Mouse (Mus musculus) heart, postnatal 0 days (tissue): ENCODE data around the gene Tcf19. TPM values are rescaled to one million over a fixed set of nuclear protein-coding genes. Genes with fewer than 3 reads are reported as not detected.

Experiments used
- ATAC-seq: fragments of 200-750 bp; cut with Nextera tagmentation; 2 replicates; pipeline ENCODE4 v1.8.0; 2017; ENCODE audit warnings: low read depth, moderate number of reproducible peaks, moderate library complexity; ENCODE audit not compliant: insufficient read depth
- DNase-seq: peaks from one replicate; pipeline ENCODE4 v3.0.0-alpha.2; 2016; ENCODE audit warnings: low spot score
- H3K27ac ChIP-seq: fragments of 300-500 bp; sonication (generic); 2 replicates; pipeline ENCODE4 v1.5.1; 2014; ENCODE audit warnings: low read depth, mild to moderate bottlenecking
- H3K27me3 ChIP-seq: fragments of 300-500 bp; sonication (generic); 2 replicates; pipeline ENCODE4 v1.6.1; 2014; ENCODE audit warnings: low read length, mixed read lengths; ENCODE audit not compliant: control insufficient read depth, insufficient read depth
- H3K36me3 ChIP-seq: fragments of 300-500 bp; sonication (generic); replicated peaks from 2 replicates; pipeline ENCODE4 v1.6.1; 2014; ENCODE audit warnings: low read length, mixed read lengths; ENCODE audit not compliant: control insufficient read depth, insufficient read depth
- H3K4me1 ChIP-seq: fragments of 300-500 bp; sonication (generic); 2 replicates; pipeline ENCODE4 v1.6.1; 2014; ENCODE audit warnings: antibody characterized with exemption; ENCODE audit not compliant: control insufficient read depth, insufficient read depth
- H3K4me2 ChIP-seq: fragments of 300-500 bp; sonication (generic); 2 replicates; pipeline ENCODE4 v1.6.1; 2014; ENCODE audit warnings: low read depth, mild to moderate bottlenecking, low read length, moderate library complexity
- H3K4me3 ChIP-seq: fragments of 300-500 bp; sonication (generic); 2 replicates; pipeline ENCODE4 v1.5.1; 2014; ENCODE audit warnings: low read depth, low read length
- H3K9ac ChIP-seq: fragments of 300-500 bp; sonication (generic); replicated peaks from 2 replicates; pipeline ENCODE4 v1.6.1; 2014; ENCODE audit warnings: low read depth, low read length, mixed read lengths
- H3K9me3 ChIP-seq: fragments of 300-500 bp; sonication (generic); replicated peaks from 2 replicates; pipeline ENCODE4 v1.6.1; 2016; ENCODE audit warnings: low read length; ENCODE audit not compliant: control insufficient read depth
- CTCF ChIP-seq: IDR thresholded peaks from 2 replicates; pipeline ENCODE4 v1.5.1; 2016; ENCODE audit warnings: antibody characterized with exemption, control low read depth, low read depth
- EP300 ChIP-seq: IDR thresholded peaks from 2 replicates; pipeline ENCODE4 v1.6.1; 2016; ENCODE audit warnings: antibody characterized with exemption, low read depth
- WGBS: fragments of 180-500 bp; shearing (Covaris S2); extraction: QIAGEN DNeasy Blood & Tissue Kit; methylation state at CpG from one replicate; pipeline ENCODE4 v1.1.7; 2014; 5-methylcytosine and 5-hydroxymethylcytosine counted together
- polyA plus RNA-seq: library from polyadenylated mRNA; unstranded; fragments of >200 nt; fragmentation: Nextera tagmentation; extraction: Ambion mirVana; gene quantifications from 2 replicates; pipeline ENCODE4 v1.2.1, GENCODE M21; 2015
- total RNA-seq: library from RNA; depleted of rRNA; stranded (reverse); fragments of >200 nt; gene quantifications from 2 replicates; pipeline ENCODE4 v1.2.3, GENCODE M21; 2014; ENCODE audit warnings: low replicate concordance; rRNA removed

The Tcf19 gene
- 58.8 and 68.0 TPM in 2 replicates for total RNA-seq
- 21.3 and 23.3 TPM in 2 replicates for polyA plus RNA-seq

DNA sequence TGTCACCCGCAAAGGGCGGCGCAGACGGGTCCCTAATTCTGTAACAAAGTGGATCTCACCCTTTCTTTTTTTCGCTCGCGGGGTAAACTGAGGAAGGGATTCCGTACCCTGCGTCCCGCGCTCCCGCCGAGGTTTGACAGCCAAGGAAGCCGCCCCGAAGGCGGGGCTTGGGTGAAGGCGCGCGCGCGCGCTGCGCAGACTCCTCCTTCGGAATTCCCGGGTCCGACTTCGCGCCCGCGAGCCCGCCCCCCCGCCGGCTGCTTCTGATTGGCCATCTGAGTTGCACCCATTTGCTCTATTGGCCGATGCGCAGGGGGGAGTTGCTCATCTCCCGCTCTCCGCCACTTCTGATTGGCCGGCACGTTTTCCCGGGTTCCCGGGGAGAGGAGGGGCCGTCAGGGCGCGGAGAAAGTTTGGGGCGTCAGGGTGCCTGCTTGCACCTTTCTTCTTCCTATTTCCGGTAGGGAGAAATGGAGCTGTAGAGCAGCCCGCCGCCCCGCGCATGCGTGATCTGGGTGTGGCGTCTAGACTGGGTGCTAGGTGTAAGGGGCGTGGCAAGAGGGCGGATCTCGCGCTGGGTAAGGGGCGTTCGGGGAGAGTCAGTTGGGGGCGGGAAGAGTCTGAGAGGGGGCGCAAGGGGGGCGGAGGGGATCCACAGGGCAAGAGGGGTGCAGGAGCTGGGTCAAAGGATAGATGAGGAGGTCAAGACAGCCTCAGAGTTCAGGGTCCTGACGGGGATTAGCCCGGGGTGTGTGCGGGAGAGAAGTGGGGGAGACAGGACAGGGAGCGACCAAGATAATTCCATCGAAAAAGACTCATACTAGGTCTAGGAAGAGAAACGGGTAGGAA lies at the start of gene Tcf19, which contains the start of gene Cchcr1:
TSS of gene Tcf19 (minus strand) at position 173 of the 849 bp plus-strand sequence.
TSS of gene Cchcr1 (plus strand) at position 449 of the 849 bp plus-strand sequence.
- Histone ChIP-seq H3K27ac (peak within 1 kb of the TSS; percentile 52), H3K36me3 (peaks cover 12% of the 10 kb centered on the region; the same call in 1 of the 2 replicates), H3K27me3 (no peaks in the 10 kb centered on the region), H3K4me1 (peaks cover 21% of the 10 kb centered on the region), H3K4me2 (peak within 1 kb of the TSS; percentile 84), H3K4me3 (peak within 1 kb of the TSS; percentile 64), H3K9ac (peak within 1 kb of the TSS; percentile 64), H3K9me3 (no peaks in the 10 kb centered on the region)
- TF ChIP-seq EP300 (peak; percentile 95), CTCF (no peak)
- peak; percentile 94 for ATAC-seq
- under 1% methylated on average over 66 of the region's 67 CpGs for WGBS
- DNase-seq, result peak; percentile 98

DNA sequence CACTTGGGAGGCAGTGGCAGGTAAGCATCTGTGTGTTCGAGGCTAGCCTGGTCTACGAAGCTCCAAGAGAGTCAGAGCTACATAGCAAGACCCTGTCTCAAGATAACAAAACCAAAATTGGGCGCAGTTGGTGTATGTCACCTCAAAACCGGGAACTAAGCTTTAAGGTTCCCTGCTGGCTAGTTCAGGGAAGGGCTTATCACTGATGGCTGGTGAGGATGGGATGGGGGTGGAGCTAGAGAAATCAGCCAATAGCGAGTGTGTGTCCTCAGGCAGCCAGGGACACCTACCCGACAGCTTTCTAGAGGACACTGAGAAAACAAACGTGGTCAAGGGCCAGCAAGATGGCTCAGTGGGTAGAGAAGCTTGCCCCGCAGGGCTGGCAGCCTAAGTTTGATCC lies 41.6 kb upstream of the Tcf19 start:
- Histone ChIP-seq H3K27ac (no peak overlapping the region), H3K4me2 (no peak overlapping the region), H3K36me3 (no peaks in the 10 kb centered on the region), H3K9me3 (no peaks in the 10 kb centered on the region), H3K4me3 (no peak overlapping the region), H3K27me3 (no peaks in the 10 kb centered on the region), H3K9ac (no peak overlapping the region), H3K4me1 (no peaks in the 10 kb centered on the region)
- ATAC-seq, result no peak
- TF ChIP-seq EP300 (no peak), CTCF (no peak)
- no peak for DNase-seq
- WGBS, result 55% methylated on average over 8 of the region's 8 CpGs

DNA sequence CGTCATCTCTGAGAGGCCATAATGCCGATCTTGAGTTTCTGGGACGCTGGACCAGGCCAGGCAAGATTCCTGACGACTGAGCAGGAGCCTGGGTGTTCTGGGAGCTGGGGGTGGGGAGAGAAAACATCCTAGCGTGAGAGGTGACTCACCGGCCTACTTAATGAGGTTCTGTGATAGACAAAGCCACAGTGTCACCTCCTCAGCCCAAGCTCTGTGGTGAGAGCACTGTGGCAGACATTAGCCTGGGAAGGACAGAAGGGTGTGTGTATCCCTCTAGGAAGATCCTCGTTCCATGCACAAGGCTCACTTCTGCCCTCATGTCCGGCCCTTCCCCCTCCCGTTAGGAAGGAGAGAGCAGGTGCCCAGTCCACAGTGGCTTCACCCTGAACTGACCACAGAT lies 40.7 kb upstream of the Tcf19 start:
- 60% methylated on average over 9 of the region's 9 CpGs for WGBS
- Histone ChIP-seq H3K9me3 (no peaks in the 10 kb centered on the region), H3K36me3 (no peaks in the 10 kb centered on the region), H3K4me2 (no peak overlapping the region), H3K27ac (no peak overlapping the region), H3K9ac (no peak overlapping the region), H3K4me1 (peaks cover under 1% of the 10 kb centered on the region; the same call in 1 of the 2 replicates), H3K4me3 (no peak overlapping the region), H3K27me3 (no peaks in the 10 kb centered on the region)
- no peak for TF ChIP-seq EP300
- TF ChIP-seq CTCF, result no peak
- no peak for DNase-seq
- ATAC-seq, result no peak

DNA sequence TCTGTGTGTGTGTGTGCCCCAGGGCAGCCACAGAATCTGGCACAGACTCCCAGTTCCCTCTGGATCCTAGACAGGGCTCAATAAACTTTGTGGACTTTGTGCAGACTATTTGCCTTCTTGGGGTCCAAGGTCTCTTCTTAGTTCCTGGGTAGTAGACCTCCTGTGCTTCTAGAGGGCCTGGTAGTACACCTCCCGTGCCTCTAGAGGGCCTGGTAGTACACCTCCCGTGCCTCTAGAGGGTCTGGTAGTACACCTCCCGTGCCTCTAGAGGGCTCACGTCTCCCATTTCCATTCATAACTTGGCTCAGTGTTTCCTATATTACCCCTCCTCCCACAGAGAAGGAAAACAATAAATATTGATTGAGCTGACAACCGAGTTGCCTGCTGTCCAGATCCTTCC lies 40.2 kb upstream of the Tcf19 start:
- TF ChIP-seq EP300 (no peak), CTCF (peak; percentile 89)
- peaks cover 6% of the 10 kb centered on the region; the same call in 1 of the 2 replicates for H3K4me1 ChIP-seq
- ATAC-seq, result peak; percentile 57; the same call in 1 of the 2 replicates
- H3K36me3 ChIP-seq, result no peaks in the 10 kb centered on the region
- no peaks in the 10 kb centered on the region for H3K9me3 ChIP-seq
- 34% methylated on average over 5 of the region's 5 CpGs for WGBS
- no peak overlapping the region for H3K4me3 ChIP-seq
- no peak overlapping the region for H3K27ac ChIP-seq
- no peaks in the 10 kb centered on the region for H3K27me3 ChIP-seq
- peak; percentile 61 for DNase-seq
- H3K9ac ChIP-seq, result no peak overlapping the region
- no peak overlapping the region for H3K4me2 ChIP-seq

DNA sequence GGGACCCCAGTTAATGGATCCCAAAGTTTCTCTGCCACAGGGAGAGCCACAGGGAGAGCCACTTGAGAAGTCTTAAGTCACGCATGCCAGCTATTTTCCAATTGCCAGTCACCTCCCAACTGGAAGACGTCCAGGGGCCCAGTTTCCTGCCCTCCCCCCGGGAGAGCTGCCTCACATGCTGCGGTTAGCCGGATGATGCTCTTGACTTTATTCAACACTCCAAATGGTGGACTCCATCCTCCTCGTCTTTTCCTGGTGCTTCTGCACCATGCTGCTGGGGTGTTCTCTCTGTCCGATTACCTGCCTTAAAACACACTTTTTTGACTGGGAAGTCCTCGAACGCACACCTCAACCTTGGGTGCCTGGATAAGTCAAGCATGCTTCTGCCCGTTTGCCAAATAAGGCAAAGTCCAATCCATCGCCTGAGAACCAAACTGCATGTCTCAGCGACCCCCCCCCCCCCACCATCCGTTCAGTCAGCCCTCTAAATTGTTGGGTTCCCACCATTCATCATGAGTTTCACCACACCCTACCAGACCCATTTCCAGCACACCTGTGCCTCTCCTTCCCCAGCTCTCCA lies 39.7 kb upstream of the Tcf19 start:
- TF ChIP-seq CTCF (no peak), EP300 (no peak)
- no peak overlapping the region for H3K27ac ChIP-seq
- no peaks in the 10 kb centered on the region for H3K9me3 ChIP-seq
- H3K4me3 ChIP-seq, result no peak overlapping the region
- no peak overlapping the region for H3K9ac ChIP-seq
- no peaks in the 10 kb centered on the region for H3K36me3 ChIP-seq
- DNase-seq (no peak), ATAC-seq (no peak)
- 80% methylated on average over 13 of the region's 13 CpGs for WGBS
- H3K27me3 ChIP-seq, result no peaks in the 10 kb centered on the region
- H3K4me1 ChIP-seq, result peaks cover 7% of the 10 kb centered on the region; the same call in 1 of the 2 replicates
- H3K4me2 ChIP-seq, result no peak overlapping the region
